Mouse (Mus musculus) stomach, embryonic 14.5 days (tissue): ENCODE measurements at regions not wholly inside any gene's neighbourhood (a gene's known extent, or its start where the extent isn't known, plus 50 kb on each side); places are given as distances from the start of the nearest gene placed in this dataset.

ENCODE experiments used
- ATAC-seq: fragments of 200-750 bp; cut with Nextera tagmentation; 2 replicates; pipeline ENCODE4 v1.8.0; 2017; ENCODE audit warnings: low read depth, moderate TSS enrichment; ENCODE audit not compliant: insufficient number of reproducible peaks, insufficient read depth, low FRiP score
- H3K27ac ChIP-seq: fragments of 300-500 bp; sonication (generic); 2 replicates; pipeline ENCODE4 v1.5.1; 2014; ENCODE audit warnings: mild to moderate bottlenecking, low read length, moderate library complexity, mixed read lengths
- H3K27me3 ChIP-seq: fragments of 300-500 bp; sonication (generic); 2 replicates; pipeline ENCODE4 v1.6.1; 2014; ENCODE audit warnings: low read length, control low read depth, mixed read lengths; ENCODE audit not compliant: control insufficient read depth, insufficient read depth
- H3K36me3 ChIP-seq: fragments of 300-500 bp; sonication (generic); 2 replicates; pipeline ENCODE4 v1.6.1; 2014; ENCODE audit warnings: mild to moderate bottlenecking, control low read depth, low read length, moderate library complexity, mixed read lengths; ENCODE audit not compliant: control insufficient read depth, insufficient read depth
- H3K4me1 ChIP-seq: fragments of 300-500 bp; sonication (generic); 2 replicates; pipeline ENCODE4 v1.6.1; 2014; ENCODE audit warnings: low read length, control low read depth, mixed read lengths; ENCODE audit not compliant: control insufficient read depth, insufficient read depth
- H3K4me2 ChIP-seq: fragments of 300-500 bp; sonication (generic); replicated peaks from 2 replicates; pipeline ENCODE4 v1.6.1; 2014; ENCODE audit warnings: low read depth, low read length, control low read depth
- H3K4me3 ChIP-seq: fragments of 300-500 bp; sonication (generic); 2 replicates; pipeline ENCODE4 v1.5.1; 2014; ENCODE audit warnings: low read depth, low read length, control low read depth
- H3K9ac ChIP-seq: fragments of 300-500 bp; sonication (generic); replicated peaks from 2 replicates; pipeline ENCODE4 v1.6.1; 2014; ENCODE audit warnings: low read depth, mild to moderate bottlenecking, control low read depth, low read length, moderate library complexity, mixed read lengths
- H3K9me3 ChIP-seq: fragments of 300-500 bp; sonication (generic); 2 replicates; pipeline ENCODE4 v1.6.1; 2016; ENCODE audit warnings: low read depth, low read length, control low read depth; ENCODE audit not compliant: control insufficient read depth
- WGBS: fragments of 180-500 bp; shearing (Covaris S2); extraction: QIAGEN DNeasy Blood & Tissue Kit; methylation state at CpG from one replicate; pipeline ENCODE4 v1.1.7; 2014; 5-methylcytosine and 5-hydroxymethylcytosine counted together

DNA sequence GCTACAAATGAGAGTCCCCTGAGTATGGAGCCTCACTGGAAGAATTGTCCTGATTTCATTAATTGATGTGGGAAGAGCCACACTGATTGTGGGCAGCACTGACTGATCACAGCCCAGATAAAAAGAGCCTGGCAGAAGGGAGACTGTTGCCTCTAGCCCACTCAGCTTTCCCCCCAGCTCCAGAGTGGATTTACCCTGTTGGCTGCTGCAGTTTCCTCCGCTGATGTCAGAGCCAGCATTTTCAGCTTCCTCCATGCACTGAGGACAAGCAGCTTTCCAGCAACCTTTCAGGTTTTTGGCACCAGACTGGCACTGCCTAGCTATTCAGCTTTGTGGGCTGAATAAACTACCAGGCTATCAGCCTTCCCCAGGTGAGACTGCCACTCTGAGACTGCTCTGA, 65.9 kb upstream of the Man1a2 start:
- H3K4me3 ChIP-seq, result no peak overlapping the region
- H3K9ac ChIP-seq, result no peak overlapping the region
- no peak overlapping the region for H3K4me2 ChIP-seq
- H3K36me3 ChIP-seq, result no peaks in the 10 kb centered on the region
- no peaks in the 10 kb centered on the region for H3K27me3 ChIP-seq
- no peaks in the 10 kb centered on the region for H3K9me3 ChIP-seq
- H3K4me1 ChIP-seq, result no peaks in the 10 kb centered on the region
- H3K27ac ChIP-seq, result no peak overlapping the region
- no peak for ATAC-seq
- WGBS, result 92% methylated on average over 1 of the region's 1 CpGs

DNA sequence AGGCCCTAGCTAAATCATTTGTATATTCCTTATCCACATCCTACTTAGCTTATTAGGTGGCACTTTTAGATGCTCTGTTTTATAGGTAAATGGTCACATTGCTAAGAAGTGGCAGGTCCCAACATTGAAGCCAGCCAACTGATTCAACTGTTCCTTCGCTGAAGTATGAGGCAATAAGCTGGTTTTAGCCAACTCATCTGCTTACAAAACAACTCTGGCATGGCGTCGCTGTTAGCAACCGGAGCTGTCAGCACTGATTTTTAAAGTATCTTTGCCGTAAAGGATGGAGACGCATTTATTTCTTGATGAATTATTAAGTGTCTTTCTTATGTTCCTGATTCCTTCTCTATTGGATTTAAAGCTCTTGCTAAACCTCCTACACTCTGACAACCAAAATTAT, 63.4 kb upstream of the Man1a2 start:
- ATAC-seq, result no peak
- H3K9me3 ChIP-seq, result no peaks in the 10 kb centered on the region
- no peaks in the 10 kb centered on the region for H3K4me1 ChIP-seq
- H3K4me2 ChIP-seq, result no peak overlapping the region
- no peaks in the 10 kb centered on the region for H3K27me3 ChIP-seq
- no peaks in the 10 kb centered on the region for H3K36me3 ChIP-seq
- 90% methylated on average over 6 of the region's 6 CpGs for WGBS
- H3K9ac ChIP-seq, result no peak overlapping the region
- no peak overlapping the region for H3K27ac ChIP-seq
- H3K4me3 ChIP-seq, result no peak overlapping the region

DNA sequence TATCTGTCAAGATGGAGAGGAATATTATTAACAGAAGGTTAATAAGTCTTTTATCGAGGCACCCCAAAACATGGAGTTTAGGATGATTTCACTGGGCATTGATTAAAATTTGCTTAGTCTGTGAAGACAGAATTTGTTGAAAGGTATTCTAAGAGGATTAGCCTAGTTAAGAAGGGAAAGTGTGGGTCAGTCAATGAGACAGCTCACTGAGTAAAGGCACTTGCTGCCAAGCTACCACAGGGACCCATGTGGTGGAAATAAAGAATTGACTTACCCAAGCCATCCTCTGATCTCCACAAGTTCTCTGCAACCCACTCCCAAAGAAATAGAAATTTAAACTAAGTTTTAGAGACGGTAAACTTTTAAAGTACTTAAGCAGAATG, 63.0 kb upstream of the Man1a2 start:
- Histone ChIP-seq H3K4me2 (no peak overlapping the region), H3K27me3 (no peaks in the 10 kb centered on the region), H3K9ac (no peak overlapping the region), H3K4me1 (no peaks in the 10 kb centered on the region), H3K36me3 (no peaks in the 10 kb centered on the region), H3K9me3 (no peaks in the 10 kb centered on the region), H3K4me3 (no peak overlapping the region), H3K27ac (no peak overlapping the region)
- WGBS, result 89% methylated on average over 2 of the region's 2 CpGs
- no peak for ATAC-seq

DNA sequence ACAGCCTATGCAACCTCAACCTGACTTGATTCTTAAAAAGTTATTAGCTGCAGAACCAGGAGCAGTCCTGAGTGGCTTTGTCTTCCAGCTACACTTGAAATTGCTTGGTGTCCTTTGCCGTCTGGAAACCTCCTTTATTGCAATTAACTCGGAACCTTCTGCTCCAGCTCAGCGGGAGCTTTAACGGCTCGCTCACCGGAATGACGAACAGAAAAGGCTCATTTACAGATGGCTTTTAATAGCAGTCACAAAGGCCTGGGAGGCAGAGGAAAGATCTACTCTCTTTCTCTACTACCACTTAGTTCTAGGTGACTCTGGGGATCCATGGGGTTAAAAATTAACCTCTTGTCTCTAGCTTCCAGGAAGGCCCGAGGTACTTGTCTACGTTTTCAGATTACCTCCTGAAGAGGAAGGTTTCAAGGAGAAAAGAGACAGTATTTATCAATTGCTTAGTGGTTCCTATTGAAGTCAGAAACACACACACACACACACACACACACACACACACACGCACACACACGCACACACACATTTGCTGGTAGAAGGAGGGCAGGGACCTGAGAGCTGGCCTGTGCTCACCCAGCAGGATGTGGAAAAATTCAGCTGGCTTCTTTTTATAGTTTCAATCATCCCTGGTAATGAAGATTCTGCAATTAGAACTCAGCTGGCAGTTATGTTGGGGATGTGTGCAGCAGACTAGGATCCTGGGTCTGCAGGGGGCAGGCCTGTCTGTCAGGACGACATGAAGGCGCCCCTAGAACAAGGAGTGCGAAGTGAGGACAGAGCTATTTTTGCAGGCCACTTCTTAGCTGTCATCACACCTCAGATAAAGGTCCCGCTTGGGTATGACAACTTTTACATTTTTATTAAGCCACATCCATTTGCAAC, 62.4 kb upstream of the Man1a2 start:
- WGBS, result 72% methylated on average over 15 of the region's 15 CpGs
- Histone ChIP-seq H3K36me3 (no peaks in the 10 kb centered on the region), H3K27me3 (no peaks in the 10 kb centered on the region), H3K9ac (no peak overlapping the region), H3K4me1 (no peaks in the 10 kb centered on the region), H3K27ac (no peak overlapping the region), H3K4me2 (no peak overlapping the region), H3K9me3 (no peaks in the 10 kb centered on the region), H3K4me3 (no peak overlapping the region)
- no peak for ATAC-seq

- Histone ChIP-seq H3K4me1 (no peaks in the 10 kb centered on the region), H3K27ac (no peak overlapping the region), H3K36me3 (no peaks in the 10 kb centered on the region), H3K27me3 (no peaks in the 10 kb centered on the region), H3K9ac (no peak overlapping the region), H3K4me2 (no peak overlapping the region), H3K9me3 (no peaks in the 10 kb centered on the region), H3K4me3 (no peak overlapping the region)
- no peak for ATAC-seq
- 72% methylated on average over 7 of the region's 7 CpGs for WGBS
These were observed 52.4 kb upstream of the Man1a2 start for GRCm38 (mm10) chr3:100737660-100738059.

DNA sequence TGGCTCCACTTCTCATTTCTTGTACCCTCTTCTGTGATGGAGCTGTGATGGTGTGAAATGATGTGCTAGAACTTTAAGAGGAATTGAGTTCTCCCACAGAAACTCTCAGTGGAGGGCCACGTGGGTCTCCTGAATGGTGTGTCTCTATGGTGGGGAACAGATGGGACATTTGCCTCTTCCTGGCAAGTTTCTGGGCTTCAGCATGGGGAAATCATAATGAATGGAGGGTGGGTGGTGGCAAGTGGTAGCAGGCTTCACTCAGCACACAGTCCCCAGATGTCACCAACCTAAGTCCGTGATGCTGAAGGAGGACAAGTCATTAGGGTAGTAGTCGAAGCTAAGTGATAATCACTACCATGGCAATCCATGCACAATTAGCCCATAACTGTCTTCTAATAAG, 51.2 kb upstream of the Man1a2 start:
- Histone ChIP-seq H3K9ac (no peak overlapping the region), H3K27ac (no peak overlapping the region), H3K4me3 (no peak overlapping the region), H3K9me3 (no peaks in the 10 kb centered on the region), H3K27me3 (no peaks in the 10 kb centered on the region), H3K36me3 (no peaks in the 10 kb centered on the region), H3K4me2 (no peak overlapping the region), H3K4me1 (no peaks in the 10 kb centered on the region)
- 79% methylated on average over 3 of the region's 3 CpGs for WGBS
- ATAC-seq, result no peak
